Mouse (Mus musculus): ENCODE results near the gene Ccnyl1.

GRCm38 (mm10) chr1:64736681-64737501 lies 46.6 kb downstream of the Ccnyl1 start:
- TF ChIP-seq CTCF (IDR thresholded peaks at IDR 0.05; ENCODE audit: low read depth) (no peak), EP300 (optimal IDR thresholded peaks at IDR 0.05) (no peak)

Data from stomach, postnatal 0 days (tissue).